Mouse (Mus musculus): Measurements from ENCODE around the gene Zdhhc14. TPM values are rescaled to one million over a fixed set of nuclear protein-coding genes. Genes with fewer than 3 reads are reported as not detected.

Zdhhc14 gene
- polyA plus RNA-seq, 1 experiment from 2014 or later, result 0.60 TPM

DNA sequence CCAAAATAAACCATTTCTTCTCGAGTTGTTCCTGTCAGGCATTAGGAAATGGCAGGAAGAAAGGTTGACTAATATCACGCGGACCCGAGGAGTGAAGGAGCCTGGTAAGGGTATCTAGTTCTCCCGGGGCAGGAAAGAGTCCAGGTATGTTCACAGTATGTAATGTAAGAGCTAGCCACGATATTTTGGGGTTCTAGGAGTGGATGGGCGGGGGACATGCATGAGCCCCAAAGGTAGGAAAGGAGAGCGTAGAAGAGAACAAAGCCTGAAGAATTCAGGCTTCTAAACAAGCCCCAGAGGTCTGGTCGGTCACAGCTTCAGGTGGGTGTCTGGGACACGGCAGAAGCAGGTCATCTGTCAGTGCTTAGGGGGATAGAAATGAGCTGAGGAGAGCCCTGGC, 27.1 kb downstream of the Zdhhc14 start:
- H3K36me3 ChIP-seq (ENCODE audit: control insufficient read depth, insufficient read depth, low read length), result no peaks in the 10 kb centered on the region
- no peaks in the 10 kb centered on the region for H3K27me3 ChIP-seq (ENCODE audit: control insufficient read depth, insufficient read depth, low read depth, low read length)
- no peak overlapping the region for H3K9ac ChIP-seq (ENCODE audit: low read length)
- no peak overlapping the region for H3K27ac ChIP-seq (ENCODE audit: low read length)
- no peak overlapping the region for H3K4me3 ChIP-seq (ENCODE audit: low read length)
- no peak for ATAC-seq (ENCODE audit: low read depth)
- H3K9me3 ChIP-seq (ENCODE audit: control insufficient read depth, low read length), result no peaks in the 10 kb centered on the region
- no peaks in the 10 kb centered on the region for H3K4me1 ChIP-seq (replicated peaks; ENCODE audit: control insufficient read depth, insufficient read depth, low read length)
- 85% methylated on average over 10 of the region's 10 CpGs for WGBS
- H3K4me2 ChIP-seq (ENCODE audit: low read depth, low read length), result no peak overlapping the region

DNA sequence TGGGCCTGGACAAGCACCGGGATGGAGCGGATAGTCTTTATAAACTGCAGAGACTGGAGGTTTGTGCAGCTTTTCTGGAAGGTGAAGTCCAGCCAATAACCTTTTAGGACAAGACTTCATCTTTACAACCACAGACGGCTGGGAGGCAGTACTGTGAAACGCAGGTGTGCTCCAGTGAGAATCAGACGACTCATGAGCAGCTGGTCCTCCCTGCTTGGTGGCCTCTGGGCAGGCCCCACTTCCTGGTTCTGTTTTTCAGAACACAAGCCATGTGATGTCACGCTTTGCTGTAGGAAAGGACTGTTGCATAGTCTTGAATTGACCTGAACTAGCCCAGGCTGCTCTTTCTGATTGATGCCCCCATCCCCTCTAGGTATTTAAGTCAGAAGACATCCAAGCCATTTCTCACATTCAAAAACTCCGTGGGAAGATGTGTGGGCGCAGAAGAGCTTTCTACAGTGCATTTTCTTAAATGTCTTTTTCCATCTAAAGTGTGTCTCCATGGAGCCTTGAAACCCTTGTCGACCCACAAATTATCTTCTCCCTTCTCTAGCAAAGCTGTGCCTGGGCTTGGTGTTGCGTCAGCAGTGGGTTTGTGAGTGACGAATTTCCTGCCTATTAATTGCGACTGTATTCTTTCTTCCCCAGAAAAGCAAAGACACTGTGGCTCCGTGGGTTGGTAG, 27.7 kb downstream of the Zdhhc14 start:
- no peak overlapping the region for H3K27ac ChIP-seq (ENCODE audit: low read length)
- H3K4me3 ChIP-seq (ENCODE audit: low read length), result no peak overlapping the region
- no peaks in the 10 kb centered on the region for H3K9me3 ChIP-seq (ENCODE audit: control insufficient read depth, low read length)
- no peaks in the 10 kb centered on the region for H3K36me3 ChIP-seq (ENCODE audit: control insufficient read depth, insufficient read depth, low read length)
- no peaks in the 10 kb centered on the region for H3K27me3 ChIP-seq (ENCODE audit: control insufficient read depth, insufficient read depth, low read depth, low read length)
- no peaks in the 10 kb centered on the region for H3K4me1 ChIP-seq (replicated peaks; ENCODE audit: control insufficient read depth, insufficient read depth, low read length)
- ATAC-seq (ENCODE audit: low read depth), result no peak
- H3K4me2 ChIP-seq (ENCODE audit: low read depth, low read length), result no peak overlapping the region
- H3K9ac ChIP-seq (ENCODE audit: low read length), result no peak overlapping the region
- 81% methylated on average over 13 of the region's 13 CpGs for WGBS

GRCm38 (mm10) chr17:5521532-5521931, 29.2 kb downstream of the Zdhhc14 start:
- H3K27me3 ChIP-seq (ENCODE audit: control insufficient read depth, insufficient read depth, low read depth, low read length), result no peaks in the 10 kb centered on the region
- H3K4me2 ChIP-seq (ENCODE audit: low read depth, low read length), result no peak overlapping the region
- 63% methylated on average over 1 of the region's 1 CpGs for WGBS
- no peaks in the 10 kb centered on the region for H3K9me3 ChIP-seq (ENCODE audit: control insufficient read depth, low read length)
- H3K36me3 ChIP-seq (ENCODE audit: control insufficient read depth, insufficient read depth, low read length), result no peaks in the 10 kb centered on the region
- no peaks in the 10 kb centered on the region for H3K4me1 ChIP-seq (replicated peaks; ENCODE audit: control insufficient read depth, insufficient read depth, low read length)
- no peak overlapping the region for H3K9ac ChIP-seq (ENCODE audit: low read length)
- no peak for ATAC-seq (ENCODE audit: low read depth)
- no peak overlapping the region for H3K4me3 ChIP-seq (ENCODE audit: low read length)
- no peak overlapping the region for H3K27ac ChIP-seq (ENCODE audit: low read length)

DNA sequence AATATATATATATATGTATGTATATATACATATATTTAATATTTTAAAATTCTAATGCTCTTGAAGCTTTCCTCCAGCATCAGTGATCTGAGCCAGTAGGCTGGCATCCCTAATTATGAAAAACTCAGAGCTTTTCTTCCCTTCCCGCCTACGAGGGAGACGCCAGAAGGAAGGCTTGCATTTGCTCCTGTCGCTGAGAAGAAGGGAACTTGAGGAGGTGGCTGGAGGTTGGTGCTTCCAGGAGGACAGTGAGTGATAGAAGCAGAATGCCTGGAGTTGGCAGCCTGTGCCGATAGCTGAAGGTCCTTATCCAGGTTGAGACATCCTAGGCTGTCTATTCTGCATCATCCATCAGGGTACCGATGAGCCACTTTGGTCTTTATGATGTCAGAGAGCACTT, 37.2 kb downstream of the Zdhhc14 start:
- WGBS, result 86% methylated on average over 6 of the region's 6 CpGs
- no peak overlapping the region for H3K4me3 ChIP-seq (ENCODE audit: low read length)
- ATAC-seq (ENCODE audit: low read depth), result no peak
- no peaks in the 10 kb centered on the region for H3K9me3 ChIP-seq (ENCODE audit: control insufficient read depth, low read length)
- H3K9ac ChIP-seq (ENCODE audit: low read length), result no peak overlapping the region
- no peak overlapping the region for H3K4me2 ChIP-seq (ENCODE audit: low read depth, low read length)
- no peak overlapping the region for H3K27ac ChIP-seq (ENCODE audit: low read length)
- H3K27me3 ChIP-seq (ENCODE audit: control insufficient read depth, insufficient read depth, low read depth, low read length), result no peaks in the 10 kb centered on the region
- no peaks in the 10 kb centered on the region for H3K36me3 ChIP-seq (ENCODE audit: control insufficient read depth, insufficient read depth, low read length)
- no peaks in the 10 kb centered on the region for H3K4me1 ChIP-seq (replicated peaks; ENCODE audit: control insufficient read depth, insufficient read depth, low read length)

DNA sequence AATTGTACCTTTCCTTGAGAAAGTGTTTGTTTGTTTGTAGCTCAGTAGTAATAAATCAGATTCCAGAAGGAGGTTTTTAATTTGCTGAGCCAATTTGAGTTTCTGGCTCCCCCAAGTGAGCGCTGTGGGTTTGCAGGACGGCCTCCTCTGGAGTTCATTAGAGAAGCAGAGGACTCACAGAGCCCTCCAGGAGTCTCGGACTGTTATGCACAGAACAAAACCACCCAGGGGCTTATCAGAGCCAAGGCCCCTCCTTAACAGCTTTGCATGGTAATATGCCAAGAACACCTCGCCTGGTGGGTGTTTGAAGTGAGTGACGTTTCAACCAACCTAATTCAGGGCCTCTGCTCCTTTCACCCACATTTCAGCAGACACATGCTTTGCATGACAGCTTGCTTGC, 40.5 kb downstream of the Zdhhc14 start:
- ATAC-seq (ENCODE audit: low read depth), result no peak
- Histone ChIP-seq H3K4me1 (replicated peaks; ENCODE audit: control insufficient read depth, insufficient read depth, low read length) (no peaks in the 10 kb centered on the region), H3K27ac (ENCODE audit: low read length) (no peak overlapping the region), H3K4me3 (ENCODE audit: low read length) (no peak overlapping the region), H3K9ac (ENCODE audit: low read length) (no peak overlapping the region), H3K27me3 (ENCODE audit: control insufficient read depth, insufficient read depth, low read depth, low read length) (no peaks in the 10 kb centered on the region), H3K4me2 (ENCODE audit: low read depth, low read length) (no peak overlapping the region), H3K9me3 (ENCODE audit: control insufficient read depth, low read length) (no peaks in the 10 kb centered on the region), H3K36me3 (ENCODE audit: control insufficient read depth, insufficient read depth, low read length) (no peaks in the 10 kb centered on the region)
- 38% methylated on average over 5 of the region's 5 CpGs for WGBS

- no peak overlapping the region for H3K9ac ChIP-seq (ENCODE audit: low read length)
- no peak for ATAC-seq (ENCODE audit: low read depth)
- H3K27ac ChIP-seq (ENCODE audit: low read length), result no peak overlapping the region
- WGBS, result 27% methylated on average over 4 of the region's 4 CpGs
- no peaks in the 10 kb centered on the region for H3K36me3 ChIP-seq (ENCODE audit: control insufficient read depth, insufficient read depth, low read length)
- H3K4me2 ChIP-seq (ENCODE audit: low read depth, low read length), result no peak overlapping the region
- H3K27me3 ChIP-seq (ENCODE audit: control insufficient read depth, insufficient read depth, low read depth, low read length), result no peaks in the 10 kb centered on the region
- no peak overlapping the region for H3K4me3 ChIP-seq (ENCODE audit: low read length)
- H3K9me3 ChIP-seq (ENCODE audit: control insufficient read depth, low read length), result no peaks in the 10 kb centered on the region
- H3K4me1 ChIP-seq (replicated peaks; ENCODE audit: control insufficient read depth, insufficient read depth, low read length), result no peaks in the 10 kb centered on the region
These were observed 43.0 kb downstream of the Zdhhc14 start for GRCm38 (mm10) chr17:5535357-5535756.

GRCm38 (mm10) chr17:5536259-5537094, 44.1 kb downstream of the Zdhhc14 start:
- no peak overlapping the region for H3K9ac ChIP-seq (ENCODE audit: low read length)
- no peak overlapping the region for H3K27ac ChIP-seq (ENCODE audit: low read length)
- WGBS, result 61% methylated on average over 10 of the region's 12 CpGs
- H3K9me3 ChIP-seq (ENCODE audit: control insufficient read depth, low read length), result no peaks in the 10 kb centered on the region
- no peak overlapping the region for H3K4me3 ChIP-seq (ENCODE audit: low read length)
- H3K4me2 ChIP-seq (ENCODE audit: low read depth, low read length), result no peak overlapping the region
- no peaks in the 10 kb centered on the region for H3K27me3 ChIP-seq (ENCODE audit: control insufficient read depth, insufficient read depth, low read depth, low read length)
- H3K4me1 ChIP-seq (replicated peaks; ENCODE audit: control insufficient read depth, insufficient read depth, low read length), result no peaks in the 10 kb centered on the region
- no peaks in the 10 kb centered on the region for H3K36me3 ChIP-seq (ENCODE audit: control insufficient read depth, insufficient read depth, low read length)
- ATAC-seq (ENCODE audit: low read depth), result no peak

DNA sequence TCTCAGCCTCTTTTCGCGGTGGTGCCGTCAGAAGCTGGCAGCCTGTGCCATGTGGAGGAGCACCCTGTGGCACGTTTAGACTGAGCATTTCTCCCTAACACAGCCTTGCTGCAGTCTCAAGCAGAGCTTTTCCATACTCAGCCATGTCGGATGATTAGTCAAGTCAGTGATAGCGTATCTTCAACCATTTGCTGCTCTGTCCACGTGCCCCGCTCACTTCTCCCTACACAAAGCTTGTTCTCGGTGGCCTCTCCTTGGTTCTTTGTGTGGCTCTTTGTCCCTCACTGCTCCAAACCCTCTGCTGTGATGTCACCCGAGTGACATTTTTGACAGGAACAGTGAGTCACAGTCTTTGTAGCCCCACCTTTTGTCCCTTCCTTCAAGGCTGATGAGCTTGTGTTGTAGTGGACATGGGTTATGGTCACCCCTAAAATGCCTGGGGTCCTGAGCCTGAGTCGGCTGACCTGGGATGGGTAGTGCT, 44.8 kb downstream of the Zdhhc14 start:
- WGBS, result 60% methylated on average over 11 of the region's 11 CpGs
- Histone ChIP-seq H3K4me2 (ENCODE audit: low read depth, low read length) (no peak overlapping the region), H3K27me3 (ENCODE audit: control insufficient read depth, insufficient read depth, low read depth, low read length) (no peaks in the 10 kb centered on the region), H3K4me3 (ENCODE audit: low read length) (no peak overlapping the region), H3K36me3 (ENCODE audit: control insufficient read depth, insufficient read depth, low read length) (no peaks in the 10 kb centered on the region), H3K4me1 (replicated peaks; ENCODE audit: control insufficient read depth, insufficient read depth, low read length) (no peaks in the 10 kb centered on the region), H3K9me3 (ENCODE audit: control insufficient read depth, low read length) (no peaks in the 10 kb centered on the region), H3K27ac (ENCODE audit: low read length) (no peak overlapping the region), H3K9ac (ENCODE audit: low read length) (no peak overlapping the region)
- no peak for ATAC-seq (ENCODE audit: low read depth)

DNA sequence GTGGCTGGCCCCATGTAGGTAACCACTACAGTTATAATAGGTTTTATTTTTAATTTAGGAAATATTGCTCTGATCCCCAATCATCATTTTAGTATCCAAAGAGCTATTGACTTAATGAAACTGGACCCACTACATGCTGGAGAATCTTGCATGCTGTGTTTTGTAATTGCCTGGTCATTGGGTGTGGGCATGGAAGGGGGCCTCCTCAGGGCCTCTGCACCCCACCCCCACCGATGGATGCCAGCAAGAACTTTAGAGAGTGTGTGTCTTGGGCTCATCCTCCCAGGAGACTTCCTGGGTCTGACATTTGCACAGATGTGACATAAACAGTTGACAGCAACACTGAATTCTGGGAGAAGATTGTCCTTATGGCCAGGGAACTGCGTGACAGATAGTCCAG, 49.8 kb downstream of the Zdhhc14 start:
- H3K9me3 ChIP-seq (ENCODE audit: control insufficient read depth, low read length), result no peaks in the 10 kb centered on the region
- H3K27ac ChIP-seq (ENCODE audit: low read length), result no peak overlapping the region
- no peaks in the 10 kb centered on the region for H3K27me3 ChIP-seq (ENCODE audit: control insufficient read depth, insufficient read depth, low read depth, low read length)
- no peak for ATAC-seq (ENCODE audit: low read depth)
- no peak overlapping the region for H3K4me2 ChIP-seq (ENCODE audit: low read depth, low read length)
- 84% methylated on average over 2 of the region's 2 CpGs for WGBS
- H3K4me1 ChIP-seq (replicated peaks; ENCODE audit: control insufficient read depth, insufficient read depth, low read length), result no peaks in the 10 kb centered on the region
- no peaks in the 10 kb centered on the region for H3K36me3 ChIP-seq (ENCODE audit: control insufficient read depth, insufficient read depth, low read length)
- H3K4me3 ChIP-seq (ENCODE audit: low read length), result no peak overlapping the region
- H3K9ac ChIP-seq (ENCODE audit: low read length), result no peak overlapping the region

Data from lung, embryonic 16.5 days (tissue).